Mouse (Mus musculus) midbrain, postnatal 0 days (tissue): ENCODE measurements around the gene Col28a1. TPM values are rescaled to one million over a fixed set of nuclear protein-coding genes. Genes with fewer than 3 reads are reported as not detected.

ENCODE experiments used
- ATAC-seq: fragments of 200-750 bp; cut with Nextera tagmentation; 2 replicates; pipeline ENCODE4 v1.8.0; 2017; ENCODE audit warnings: moderate number of reproducible peaks, mild to moderate bottlenecking, moderate TSS enrichment, moderate library complexity; ENCODE audit not compliant: low FRiP score
- DNase-seq: peaks from one replicate; pipeline ENCODE4 v3.0.0-alpha.2; 2015; ENCODE audit warnings: low spot score
- H3K27ac ChIP-seq: fragments of 300-500 bp; sonication (generic); 2 replicates; pipeline ENCODE4 v1.5.1; 2014; ENCODE audit warnings: low read depth, mild to moderate bottlenecking, low read length, mixed read lengths
- H3K27me3 ChIP-seq: fragments of 300-500 bp; sonication (generic); 2 replicates; pipeline ENCODE4 v1.6.1; 2014; ENCODE audit warnings: low read length, control low read depth, mixed read lengths; ENCODE audit not compliant: insufficient read depth
- H3K36me3 ChIP-seq: fragments of 300-500 bp; sonication (generic); 2 replicates; pipeline ENCODE4 v1.6.1; 2014; ENCODE audit warnings: low read length, control low read depth, mixed read lengths; ENCODE audit not compliant: insufficient read depth
- H3K4me1 ChIP-seq: fragments of 300-500 bp; sonication (generic); 2 replicates; pipeline ENCODE4 v1.6.1; 2014; ENCODE audit warnings: mild to moderate bottlenecking, control low read depth, antibody characterized with exemption, low read length, mixed read lengths; ENCODE audit not compliant: insufficient read depth
- H3K4me2 ChIP-seq: fragments of 300-500 bp; sonication (generic); 2 replicates; pipeline ENCODE4 v1.6.1; 2014; ENCODE audit warnings: low read depth, mild to moderate bottlenecking, low read length, mixed read lengths; ENCODE audit not compliant: poor library complexity, severe bottlenecking
- H3K4me3 ChIP-seq: fragments of 300-500 bp; sonication (generic); 2 replicates; pipeline ENCODE4 v1.5.1; 2014; ENCODE audit warnings: low read depth, mild to moderate bottlenecking, low read length, moderate library complexity
- H3K9ac ChIP-seq: fragments of 300-500 bp; sonication (generic); replicated peaks from 2 replicates; pipeline ENCODE4 v1.6.1; 2014; ENCODE audit warnings: mild to moderate bottlenecking, low read length, moderate library complexity, mixed read lengths; ENCODE audit not compliant: poor library complexity, severe bottlenecking
- H3K9me3 ChIP-seq: fragments of 300-500 bp; sonication (generic); 2 replicates; pipeline ENCODE4 v1.6.1; 2016; ENCODE audit warnings: low read length, control low read depth
- CTCF ChIP-seq: IDR thresholded peaks from 2 replicates; pipeline ENCODE4 v1.5.1; 2016; ENCODE audit warnings: antibody characterized with exemption, mild to moderate bottlenecking
- WGBS: fragments of 180-500 bp; shearing (Covaris S2); extraction: QIAGEN DNeasy Blood & Tissue Kit; methylation state at CpG from one replicate; pipeline ENCODE4 v1.1.7; 2014; 5-methylcytosine and 5-hydroxymethylcytosine counted together
- polyA plus RNA-seq: library from polyadenylated mRNA; unstranded; fragments of >200 nt; fragmentation: Nextera tagmentation; extraction: Ambion mirVana; gene quantifications from 2 replicates; pipeline ENCODE4 v1.2.1, GENCODE M21; 2015
- total RNA-seq: library from RNA; depleted of rRNA; stranded (reverse); fragments of >200 nt; gene quantifications from 2 replicates; pipeline ENCODE4 v1.2.3, GENCODE M21; 2014

The Col28a1 gene
- total and polyA plus RNA-seq, 2 experiments from 2014 or later = 0.60 to 0.64 TPM

DNA sequence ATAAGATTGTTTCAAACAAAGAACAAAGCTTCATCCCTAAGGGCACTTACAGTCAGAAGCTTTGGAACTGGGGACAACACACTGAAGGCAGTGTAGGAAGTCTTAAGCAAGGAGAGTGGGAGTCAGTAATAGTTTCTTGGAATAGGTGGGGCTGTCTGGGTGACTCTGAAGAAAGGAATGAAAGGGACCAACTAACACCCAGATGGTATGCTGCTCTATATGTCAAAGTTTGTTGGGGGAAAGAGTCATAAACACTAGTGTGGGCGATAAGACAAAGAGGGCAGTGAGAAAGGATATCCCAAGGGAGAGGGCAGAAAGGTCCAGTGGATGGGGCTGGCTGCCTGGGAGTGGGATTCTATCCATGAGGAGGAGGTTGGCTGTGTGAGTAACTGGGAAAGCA lies 20.3 kb downstream of the Col28a1 start:
- Histone ChIP-seq H3K27me3 (no peaks in the 10 kb centered on the region), H3K9me3 (no peaks in the 10 kb centered on the region), H3K4me3 (no peak overlapping the region), H3K4me2 (no peak overlapping the region), H3K27ac (no peak overlapping the region), H3K9ac (no peak overlapping the region), H3K36me3 (no peaks in the 10 kb centered on the region), H3K4me1 (no peaks in the 10 kb centered on the region)
- no peak for TF ChIP-seq CTCF
- WGBS = 69% methylated on average over 1 of the region's 1 CpGs
- ATAC-seq (no peak), DNase-seq (no peak)

GRCm38 (mm10) chr6:8164741-8165140 lies 27.7 kb downstream of the Col28a1 start:
- Histone ChIP-seq H3K27ac (no peak overlapping the region), H3K9ac (no peak overlapping the region), H3K36me3 (no peaks in the 10 kb centered on the region), H3K9me3 (no peaks in the 10 kb centered on the region), H3K4me1 (no peaks in the 10 kb centered on the region), H3K27me3 (no peaks in the 10 kb centered on the region), H3K4me3 (no peak overlapping the region), H3K4me2 (no peak overlapping the region)
- ATAC-seq (no peak), DNase-seq (no peak)
- TF ChIP-seq CTCF = no peak
- WGBS = 87% methylated on average over 1 of the region's 1 CpGs

DNA sequence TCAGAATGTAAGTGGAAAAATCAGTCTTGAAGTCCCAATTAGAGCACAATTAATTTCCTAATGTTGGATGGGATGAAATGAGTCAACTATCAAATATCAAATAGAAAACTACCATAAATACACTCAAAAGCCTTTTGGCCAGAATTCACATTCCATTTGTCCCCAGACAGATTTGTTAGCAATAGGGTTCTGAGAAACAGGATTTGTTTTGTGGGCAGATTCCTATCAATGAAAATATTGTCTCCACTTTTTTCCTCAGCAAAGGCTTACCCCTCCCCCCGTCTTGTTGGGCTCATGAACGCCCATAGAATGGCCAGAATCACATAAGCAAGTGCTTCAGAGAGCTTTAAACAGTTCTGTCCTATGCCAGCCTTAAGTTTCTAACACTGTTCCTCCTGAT lies 32.4 kb downstream of the Col28a1 start:
- Histone ChIP-seq H3K4me2 (no peak overlapping the region), H3K9ac (no peak overlapping the region), H3K9me3 (no peaks in the 10 kb centered on the region), H3K4me1 (no peaks in the 10 kb centered on the region), H3K4me3 (no peak overlapping the region), H3K27ac (no peak overlapping the region), H3K36me3 (no peaks in the 10 kb centered on the region), H3K27me3 (no peaks in the 10 kb centered on the region)
- no peak for TF ChIP-seq CTCF
- no peak for DNase-seq
- 57% methylated on average over 2 of the region's 2 CpGs for WGBS
- ATAC-seq = no peak

- Histone ChIP-seq H3K27me3 (no peaks in the 10 kb centered on the region), H3K27ac (no peak overlapping the region), H3K9ac (no peak overlapping the region), H3K9me3 (no peaks in the 10 kb centered on the region), H3K4me3 (no peak overlapping the region), H3K36me3 (no peaks in the 10 kb centered on the region), H3K4me1 (no peaks in the 10 kb centered on the region), H3K4me2 (no peak overlapping the region)
- no peak for ATAC-seq
- TF ChIP-seq CTCF = no peak
- no peak for DNase-seq
These were observed 35.3 kb downstream of the Col28a1 start for GRCm38 (mm10) chr6:8157121-8157520.

DNA sequence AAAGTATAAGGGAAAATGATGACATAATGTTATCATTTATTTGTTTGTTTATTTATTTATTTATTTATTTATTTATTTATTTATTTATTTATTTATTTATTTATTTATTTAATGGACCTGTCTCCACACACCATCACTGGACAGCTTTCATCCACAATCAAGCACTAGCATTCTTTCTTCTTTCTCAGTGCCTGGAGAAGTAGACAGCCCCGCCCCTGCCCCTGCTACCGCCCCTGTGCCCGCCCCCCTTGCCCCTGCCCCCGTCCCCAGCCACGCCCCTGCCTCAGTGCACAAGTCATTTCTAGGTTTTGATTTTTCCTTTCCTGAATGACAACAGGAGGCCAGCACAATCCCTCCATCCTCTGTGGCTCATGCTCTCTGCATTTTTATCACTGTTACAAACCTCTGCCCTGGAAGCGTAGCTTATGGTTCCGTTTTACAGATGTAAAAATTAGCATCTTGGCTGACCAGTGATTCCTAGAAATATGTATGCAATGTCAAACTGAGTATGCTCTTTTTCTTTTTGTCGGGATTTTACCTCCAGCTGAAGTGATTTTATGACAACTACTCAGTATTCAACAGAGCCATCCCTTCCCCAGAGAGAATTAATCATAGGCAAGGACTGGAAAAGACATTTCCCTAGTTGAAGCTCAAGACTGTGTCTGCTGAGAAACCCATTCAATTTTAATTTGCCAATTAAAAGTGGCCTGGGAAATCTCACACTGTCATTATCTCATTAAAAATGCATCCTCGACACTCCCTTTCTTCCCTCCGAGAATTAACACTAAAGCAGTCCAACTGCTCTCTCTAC lies 39.7 kb downstream of the Col28a1 start:
- Histone ChIP-seq H3K4me2 (no peak overlapping the region), H3K9ac (no peak overlapping the region), H3K27me3 (no peaks in the 10 kb centered on the region), H3K9me3 (no peaks in the 10 kb centered on the region), H3K4me3 (no peak overlapping the region), H3K27ac (peak overlapping the region; percentile 43; the same call in 1 of the 2 replicates), H3K36me3 (no peaks in the 10 kb centered on the region), H3K4me1 (no peaks in the 10 kb centered on the region)
- DNase-seq = peak; percentile 30
- 0 out of 2 replicates have a peak, but pooled peaks have one; percentile 41 for ATAC-seq
- WGBS = 51% methylated on average over 10 of the region's 10 CpGs
- no peak for TF ChIP-seq CTCF

- H3K27ac ChIP-seq = no peak overlapping the region
These were observed 43.5 kb downstream of the Col28a1 start for GRCm38 (mm10) chr6:8148916-8149315.

More at GRCm38 (mm10) chr6:8148916-8149315, 43.5 kb downstream of the Col28a1 start:
- WGBS = 74% methylated on average over 2 of the region's 2 CpGs
- Histone ChIP-seq H3K9me3 (no peaks in the 10 kb centered on the region), H3K9ac (no peak overlapping the region), H3K4me3 (no peak overlapping the region), H3K27me3 (no peaks in the 10 kb centered on the region), H3K4me2 (no peak overlapping the region), H3K4me1 (no peaks in the 10 kb centered on the region), H3K36me3 (no peaks in the 10 kb centered on the region)
- ATAC-seq = no peak
- no peak for DNase-seq
- no peak for TF ChIP-seq CTCF
